Mouse (Mus musculus) thymus, postnatal 4 days (tissue): ENCODE data around the gene Sept7.
"Not testable (repeated sequence)": the region's sequence is repeated elsewhere in the genome, so short reads cannot be mapped to it uniquely, and the experiment has no call there.

ENCODE experiments used
- DNase-seq: peaks from one replicate; pipeline ENCODE4 v3.0.0; 2021

Sept7 gene

DNA sequence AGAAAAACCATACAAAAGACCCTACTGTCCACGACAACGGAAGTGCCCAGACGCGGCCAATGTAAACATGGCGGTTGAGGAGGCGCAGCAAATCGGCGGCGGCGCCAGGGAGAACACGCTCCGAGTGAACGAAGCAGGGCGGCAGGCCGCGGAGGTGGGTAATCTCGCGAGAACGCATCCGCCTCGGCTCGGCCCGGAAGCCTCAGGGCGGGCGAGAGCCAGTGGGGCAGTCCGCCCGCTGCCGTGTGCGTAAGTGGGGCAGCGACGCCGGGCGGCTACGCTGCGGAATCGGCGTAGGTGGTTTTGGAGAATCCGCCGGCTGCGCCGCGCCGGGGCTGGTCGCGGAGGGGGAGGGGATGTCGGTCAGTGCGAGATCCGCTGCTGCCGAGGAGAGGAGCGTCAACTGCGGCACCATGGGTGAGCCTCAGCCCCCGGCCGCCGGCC is at the start of gene Sept7:
Sept7 (plus strand) TSS at position 157 of the 444 bp plus-strand sequence.
- peak; percentile 98 for DNase-seq

- DNase-seq: no peak
Measured at GRCm38 (mm10) chr9:25208087-25208803, 44.0 kb upstream of the Sept7 start.

DNA sequence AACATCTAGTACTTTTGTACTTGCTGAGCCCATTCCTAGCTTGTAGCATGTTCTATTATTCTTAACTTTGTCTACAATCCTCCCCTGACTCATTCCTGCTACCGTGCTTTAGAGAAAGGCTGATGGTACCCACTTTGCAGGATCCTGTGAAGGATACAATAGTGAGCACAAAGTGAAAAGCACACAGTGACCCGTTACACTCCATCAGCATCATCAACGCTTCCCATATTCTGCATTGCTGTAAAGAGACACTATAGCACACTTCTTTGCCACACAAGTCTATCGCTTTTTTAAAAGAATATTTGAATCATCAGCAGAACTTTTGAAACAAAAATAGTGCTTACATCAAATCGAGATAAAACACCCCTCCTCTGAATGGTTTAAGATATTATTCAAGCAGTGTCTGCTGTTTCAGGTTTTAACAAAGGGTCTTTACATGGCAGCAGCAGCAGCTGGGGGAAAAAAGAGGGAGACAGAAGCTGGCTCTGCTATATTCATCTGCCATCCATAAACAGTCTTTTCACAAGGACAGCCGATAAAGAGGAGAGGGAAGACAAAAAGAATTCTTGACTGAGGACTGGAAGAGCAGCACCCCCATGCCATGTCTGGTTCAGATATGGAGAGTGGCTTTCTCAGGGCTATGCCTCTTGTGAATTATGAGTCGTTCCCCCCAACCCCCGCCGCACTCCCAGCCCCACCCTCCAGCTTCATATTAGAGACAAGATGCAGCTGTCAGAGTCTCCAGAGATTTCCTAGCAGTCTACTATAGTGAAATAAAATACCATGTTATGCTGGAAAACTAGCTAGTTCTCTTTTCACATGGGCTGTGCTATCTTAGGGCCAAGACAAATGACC is 39.7 kb upstream of the Sept7 start:
- no peak for DNase-seq

DNA sequence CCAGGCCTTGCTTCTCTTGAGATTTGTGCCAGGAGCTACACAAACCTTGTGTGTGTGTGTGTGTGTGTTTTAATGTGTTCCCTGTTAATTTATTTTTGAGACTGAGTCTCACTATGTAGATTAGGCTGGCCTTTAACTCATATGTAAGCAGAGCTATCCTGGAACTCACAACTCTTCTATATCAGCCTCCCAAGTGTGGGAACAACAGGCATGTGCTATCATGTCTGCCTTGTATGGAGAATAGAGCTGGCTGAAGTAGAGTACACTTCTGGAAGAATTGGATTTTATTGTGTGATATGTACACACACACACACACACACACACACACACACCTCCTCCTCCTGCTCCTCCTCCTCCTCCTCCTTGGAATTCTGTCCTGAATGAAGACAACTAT is 39.1 kb upstream of the Sept7 start:
- DNase-seq: no peak

DNA sequence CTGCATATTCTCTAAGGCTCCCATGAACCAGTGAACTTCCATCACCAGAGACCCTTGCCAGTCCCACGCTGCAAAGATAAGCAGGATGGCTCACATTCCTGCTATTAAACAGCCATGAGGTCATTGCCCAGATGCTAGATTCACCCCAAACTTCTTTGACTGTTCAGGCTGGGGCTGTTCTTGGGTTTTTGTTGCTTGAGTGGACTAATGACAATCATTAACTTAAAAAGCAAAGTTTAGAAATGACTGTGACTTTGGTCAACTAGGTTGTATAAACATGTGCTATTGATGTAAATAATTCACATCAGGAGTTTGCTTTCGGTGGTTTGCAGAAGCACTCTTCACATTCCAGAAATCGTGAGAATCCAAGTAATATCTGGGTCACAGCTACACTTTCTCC is 36.8 kb upstream of the Sept7 start:
- no peak for DNase-seq

GRCm38 (mm10) chr9:25216210-25216609 is 36.0 kb upstream of the Sept7 start:
- no peak for DNase-seq

DNA sequence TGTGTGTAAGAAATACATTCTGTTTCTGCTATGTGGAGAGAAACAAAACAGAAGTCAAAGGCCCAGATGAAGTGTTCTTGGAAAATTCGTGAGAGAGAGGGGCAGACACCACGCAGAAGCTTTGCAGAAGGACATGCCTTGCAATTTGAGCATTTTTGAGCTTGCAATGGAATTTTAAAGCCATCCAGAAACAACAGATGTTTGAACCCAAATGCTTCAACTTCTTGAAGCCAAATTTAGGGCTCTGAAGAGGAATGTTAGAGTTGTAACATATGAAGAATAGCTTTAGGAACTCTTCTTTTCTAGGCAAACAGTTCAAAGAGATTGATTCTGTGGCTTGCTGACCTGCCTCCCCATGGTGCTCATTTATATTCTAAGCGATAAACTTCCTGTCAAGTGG is 33.3 kb upstream of the Sept7 start:
- DNase-seq: no peak

DNA sequence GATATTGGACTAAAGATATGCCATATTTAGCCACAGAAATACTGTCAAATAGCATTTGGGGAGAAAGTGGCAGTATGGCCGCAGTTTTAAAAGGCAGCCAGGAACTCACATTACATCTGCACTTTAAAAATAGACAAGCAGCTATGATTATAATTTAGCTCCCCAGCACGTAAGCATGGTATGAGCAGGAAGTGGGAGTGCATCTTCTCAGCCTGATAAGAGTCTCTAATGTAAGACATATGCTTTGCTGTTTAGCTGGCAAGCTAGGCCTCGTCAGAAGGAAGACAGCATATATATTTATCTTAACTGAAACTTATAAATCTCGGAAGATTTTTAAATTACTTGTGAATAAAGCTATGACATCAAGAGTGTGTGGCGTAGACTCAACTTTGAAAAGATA is 32.4 kb upstream of the Sept7 start:
- no peak for DNase-seq

- DNase-seq: no peak
Measured at GRCm38 (mm10) chr9:25224959-25225358, 27.3 kb upstream of the Sept7 start.

GRCm38 (mm10) chr9:25229740-25230139 is 22.5 kb upstream of the Sept7 start:
- DNase-seq: no peak

DNA sequence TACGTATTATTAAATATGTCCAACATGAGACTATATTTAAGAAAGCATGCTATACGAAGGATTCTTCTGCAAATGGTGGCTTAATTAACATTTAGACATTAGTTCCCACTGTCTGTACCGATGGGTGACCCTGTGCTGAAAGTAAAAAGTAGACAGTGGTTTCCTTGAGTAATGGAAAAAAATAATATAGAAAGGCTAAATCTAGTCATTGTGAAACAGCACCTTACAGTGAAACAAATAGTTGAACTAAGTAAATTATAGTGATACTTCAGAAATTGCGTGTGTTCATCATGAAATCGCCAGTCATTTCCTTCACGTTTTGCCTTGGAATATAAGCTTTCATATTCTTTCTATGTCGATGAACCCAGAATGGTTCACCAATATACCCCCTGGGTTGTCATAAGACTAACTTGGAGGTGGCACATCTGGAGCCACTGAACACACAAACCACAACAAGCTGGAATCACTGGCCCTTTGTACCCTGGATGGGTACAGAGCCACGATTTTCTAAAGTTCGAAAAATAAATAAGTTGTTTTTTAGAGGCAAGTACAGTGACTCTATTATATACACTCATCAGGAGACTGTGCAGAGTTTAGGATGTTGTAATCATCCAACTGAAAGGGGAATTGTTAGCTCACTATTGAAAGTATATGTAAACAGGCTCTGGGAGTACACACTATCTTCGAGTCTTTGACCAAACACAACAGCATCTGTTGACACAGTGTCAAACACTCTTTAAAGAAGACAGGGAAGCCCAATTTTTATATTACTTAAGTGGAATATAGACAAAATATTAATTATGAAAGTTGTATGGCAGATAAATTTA is 21.8 kb upstream of the Sept7 start:
- DNase-seq: no peak

DNA sequence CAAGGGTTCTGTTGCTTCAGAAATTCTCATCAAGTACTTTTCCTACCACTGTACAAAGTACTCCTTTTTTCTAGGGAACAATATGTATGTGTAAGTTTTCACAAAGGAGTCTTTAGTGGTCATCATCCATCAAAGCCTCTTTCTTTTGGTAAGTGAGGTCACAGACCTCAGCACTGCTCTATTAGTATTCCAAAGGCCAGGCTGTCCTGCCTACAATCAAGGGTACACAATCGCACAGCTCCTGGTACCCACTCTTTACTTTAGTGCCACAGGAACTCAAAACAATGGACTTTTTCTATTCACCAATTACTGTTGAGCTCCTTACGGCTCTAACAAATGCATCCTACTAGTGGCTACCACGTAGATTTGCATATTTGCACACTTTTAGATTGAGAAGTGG is 11.2 kb upstream of the Sept7 start:
- no peak for DNase-seq

GRCm38 (mm10) chr9:25241783-25242182 is 10.5 kb upstream of the Sept7 start:
- DNase-seq: not testable (repeated sequence)

DNA sequence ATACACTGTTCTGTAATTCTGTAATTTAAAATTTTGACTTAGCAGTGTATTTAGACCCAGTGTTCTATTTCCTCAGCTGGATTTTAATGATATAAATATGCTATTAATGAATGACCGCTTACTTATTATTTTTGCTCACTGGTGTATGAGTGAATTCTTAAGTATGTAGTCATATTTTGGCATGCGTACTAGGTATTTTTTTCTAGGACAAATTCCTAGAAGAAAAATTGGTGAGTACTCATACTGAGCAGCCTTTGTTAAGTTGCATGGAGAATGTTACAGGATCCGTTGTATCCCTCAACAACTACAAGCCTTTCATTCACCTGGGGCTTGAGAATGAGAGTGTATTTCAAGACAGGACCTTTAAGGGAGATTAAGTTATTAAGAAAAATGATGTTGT is 10.0 kb upstream of the Sept7 start:
- no peak for DNase-seq

GRCm38 (mm10) chr9:25243926-25244657 is 8.1 kb upstream of the Sept7 start:
- no peak for DNase-seq

DNA sequence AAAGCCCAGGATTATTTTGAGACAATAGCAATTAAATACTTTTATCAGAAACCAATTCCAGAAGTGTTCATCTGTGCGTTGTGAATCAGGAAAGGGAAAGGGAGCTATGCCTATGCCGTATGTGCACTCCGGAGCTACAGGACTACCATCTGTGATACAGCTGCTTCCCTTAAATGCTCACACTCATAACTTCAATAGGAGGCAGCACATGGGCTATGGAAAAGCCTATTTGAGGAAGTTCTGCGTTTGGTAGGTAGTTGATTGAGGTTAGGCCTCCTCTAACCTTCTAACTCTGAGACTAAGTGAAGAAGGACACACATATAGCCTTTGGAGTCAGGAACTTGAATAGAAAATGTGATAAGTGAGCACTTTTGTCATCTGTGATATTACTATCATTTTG is 7.1 kb upstream of the Sept7 start:
- no peak for DNase-seq

DNA sequence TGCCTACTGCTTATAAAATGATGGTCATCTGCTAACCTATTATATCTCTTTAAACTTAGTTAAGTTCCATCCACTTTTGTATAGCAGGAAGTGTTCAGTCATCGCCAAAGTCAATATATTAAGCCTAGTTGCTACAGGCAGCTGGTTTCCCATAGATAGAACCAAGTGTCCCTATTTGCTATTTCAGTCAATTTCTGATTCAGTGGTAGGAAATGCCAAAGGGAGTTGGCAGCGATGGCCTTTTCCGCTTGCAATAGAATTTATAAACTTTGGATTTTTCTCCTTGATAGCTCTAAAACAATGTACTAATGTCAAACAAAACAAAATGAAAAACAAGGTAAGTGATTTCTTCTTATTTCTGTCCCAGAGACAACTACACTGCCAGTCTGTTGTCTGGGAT is 5.7 kb upstream of the Sept7 start:
- DNase-seq: no peak

DNA sequence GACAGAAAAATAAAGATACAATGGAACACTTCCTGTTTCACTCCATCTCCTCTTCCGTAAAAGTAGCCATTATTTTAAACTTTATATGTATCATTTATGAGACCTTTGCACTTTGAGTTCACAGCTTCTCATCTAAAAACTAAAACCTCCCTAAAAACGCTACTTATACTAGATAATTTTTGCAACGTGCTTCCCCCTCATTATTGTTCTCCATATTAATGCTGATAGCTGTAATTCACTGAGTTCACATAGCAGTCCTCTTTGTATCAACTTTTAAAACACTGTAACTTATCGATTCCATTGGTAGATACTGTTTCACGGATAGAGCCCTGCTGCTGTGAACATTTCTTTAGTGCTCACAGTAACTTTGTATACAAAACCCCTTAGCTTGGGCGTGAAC is 1.1 kb upstream of the Sept7 start:
- DNase-seq: no peak

DNA sequence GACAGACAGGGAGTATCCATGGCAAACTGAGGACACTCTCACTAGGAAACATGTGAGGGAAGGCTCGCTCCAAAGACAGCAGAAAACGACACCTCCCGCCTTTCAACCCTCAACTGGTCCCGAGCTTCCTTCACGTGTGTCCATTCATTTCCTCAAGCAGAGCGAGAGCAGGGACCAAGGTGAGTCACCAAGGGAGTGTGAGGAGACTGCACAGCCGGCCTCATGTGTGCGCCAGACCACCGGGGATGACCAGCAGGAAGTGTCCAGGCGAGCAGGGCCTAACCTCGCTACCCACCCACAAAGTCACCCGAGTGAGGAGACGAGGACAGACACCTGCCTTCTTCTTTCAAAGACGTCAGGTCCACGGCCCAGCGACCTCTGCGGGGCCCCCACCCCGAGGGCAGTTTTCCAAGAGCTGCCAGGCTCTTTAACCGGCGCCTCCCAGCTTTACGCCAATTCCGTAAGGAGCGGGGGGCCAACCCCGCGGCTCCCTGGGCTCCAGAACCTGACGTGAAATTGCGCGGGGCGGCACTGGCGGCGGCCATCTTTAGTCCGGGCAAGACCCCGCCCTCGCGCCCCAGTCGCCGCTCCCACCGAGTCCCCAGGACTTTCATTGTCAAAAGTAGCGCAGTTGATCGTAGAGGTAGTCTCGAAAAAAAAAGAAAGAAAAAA is 492 bp upstream of the Sept7 start:
- DNase-seq: peak; percentile 89

DNA sequence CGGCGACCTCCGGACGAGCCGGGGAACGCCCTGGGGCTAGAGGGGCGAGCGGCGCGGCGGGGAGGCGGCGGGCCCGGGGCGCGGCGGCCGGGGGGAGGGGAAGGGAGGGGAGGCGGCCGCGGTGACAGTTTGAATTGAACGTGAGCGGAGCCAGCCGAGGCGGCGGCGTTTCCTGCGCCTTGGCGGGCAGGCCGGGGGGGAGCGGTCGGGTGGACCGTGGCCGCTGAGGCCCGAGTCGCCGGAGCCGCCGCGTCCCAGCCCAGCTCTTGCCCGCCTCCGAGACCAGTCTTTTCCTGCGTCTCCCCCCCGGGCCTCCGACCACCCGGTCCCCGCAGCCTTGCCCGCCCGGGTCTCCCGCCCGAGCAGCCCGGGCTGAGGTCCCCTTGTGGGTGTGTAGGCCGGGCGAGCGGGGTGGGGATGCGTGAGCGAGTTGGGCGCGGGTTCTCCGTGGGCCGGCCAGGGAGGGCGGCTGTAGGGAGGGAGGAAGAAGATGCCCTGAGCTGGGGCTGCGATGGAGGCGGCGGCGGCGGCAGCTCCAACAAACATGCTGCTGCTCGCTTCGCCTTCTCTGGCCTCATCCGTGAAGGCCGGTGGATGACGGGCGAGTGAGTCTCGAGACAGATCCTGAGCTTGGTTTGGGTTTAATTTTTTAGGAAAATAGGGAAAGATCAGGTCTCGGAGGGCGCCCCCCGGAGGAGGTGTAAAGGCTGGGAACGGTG is 679 bp downstream of the Sept7 start:
- no peak for DNase-seq

GRCm38 (mm10) chr9:25253478-25253824 is 1.2 kb downstream of the Sept7 start:
- no peak for DNase-seq

DNA sequence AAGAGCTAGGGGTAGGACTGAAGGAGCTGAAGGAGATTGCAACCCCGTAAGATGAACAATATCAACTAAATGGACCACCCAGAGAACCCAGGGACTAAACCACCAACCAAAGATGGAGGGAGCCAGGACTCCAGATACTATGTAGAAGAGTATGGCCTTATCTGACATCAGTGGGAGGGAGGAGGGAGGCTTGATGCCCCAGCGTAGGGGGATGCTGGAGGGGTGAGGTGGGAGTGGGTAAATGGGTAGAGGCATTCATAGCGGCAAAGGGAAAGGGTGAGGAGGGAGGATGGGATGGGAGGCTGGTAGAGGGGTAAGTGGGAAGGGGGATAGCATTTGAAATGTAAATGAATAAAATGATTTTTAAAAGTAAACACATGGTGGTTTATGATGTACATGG is 8.2 kb downstream of the Sept7 start:
- no peak for DNase-seq
